Mouse (Mus musculus): ENCODE results near the gene Ttll3.

Ttll3 gene

DNA sequence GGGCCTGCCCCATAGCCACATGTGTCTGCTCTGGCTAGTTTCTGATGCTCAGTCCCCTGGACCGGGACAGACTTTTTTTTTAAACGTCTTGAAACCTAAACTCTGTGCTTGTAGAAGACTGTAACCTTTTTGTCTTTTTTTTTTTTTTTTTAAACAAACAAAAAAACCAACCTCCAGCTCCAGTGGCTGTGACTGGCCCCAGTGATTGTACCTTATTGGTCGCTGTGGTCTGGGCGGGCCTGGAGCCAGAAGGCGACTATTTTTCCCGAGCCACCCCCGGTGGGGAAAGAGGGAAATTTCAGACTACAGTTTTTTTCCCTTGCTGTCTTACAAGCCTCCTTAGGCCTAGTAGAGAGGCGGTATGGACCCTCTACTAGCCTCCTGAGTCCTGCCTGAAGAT lies at the start of gene Ttll3:
Ttll3 (plus strand) TSS at position 301 of the 400 bp plus-strand sequence.
- DNase-seq (ENCODE audit: low read depth in 1 of 2, low spot score in 2 of 2), result no peak

DNA sequence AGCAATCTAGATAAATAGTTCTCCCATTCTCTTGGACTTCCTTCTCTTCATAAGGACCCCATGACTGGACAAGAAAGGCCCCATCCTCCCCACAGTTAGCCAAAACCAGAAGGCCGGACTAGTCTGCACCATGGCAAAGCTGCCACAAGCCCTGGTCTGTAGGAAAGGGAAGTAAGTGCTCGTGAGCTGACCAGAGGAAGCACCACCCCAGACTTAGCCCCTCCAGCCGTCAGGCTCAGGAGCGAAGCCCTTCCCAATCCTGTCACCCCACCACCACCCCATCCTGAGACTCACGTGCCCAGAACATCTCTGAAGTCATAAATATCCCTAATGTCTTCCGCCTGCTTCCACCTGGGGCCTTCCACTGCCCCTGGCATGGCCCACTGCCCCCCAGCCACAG lies 47.5 kb upstream of the Ttll3 start:
- DNase-seq (ENCODE audit: low read depth in 1 of 2, low spot score in 2 of 2), result peak in 1 of 2 experiments; percentile 36

DNA sequence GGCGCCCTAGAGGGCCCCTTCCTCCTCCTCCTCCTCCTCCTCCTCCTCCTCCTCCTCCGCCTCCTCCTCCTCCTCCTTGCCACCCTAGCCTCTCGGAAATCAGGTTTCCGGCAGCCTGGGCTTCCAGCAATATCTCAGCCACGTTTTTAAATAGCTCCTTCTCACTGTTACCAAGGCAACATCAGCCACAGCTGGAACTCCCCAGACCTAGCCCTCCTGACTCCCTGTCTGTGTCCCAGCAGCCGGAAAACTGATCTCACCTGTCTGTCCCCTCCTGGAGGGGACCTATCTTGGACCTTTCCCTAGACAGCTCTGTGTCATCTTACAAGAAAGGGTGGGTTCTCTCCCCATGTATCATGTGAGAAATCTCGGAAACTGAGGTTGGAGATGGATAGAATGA lies 46.8 kb upstream of the Ttll3 start:
- DNase-seq (ENCODE audit: low read depth in 1 of 2, low spot score in 2 of 2), result no peak

DNA sequence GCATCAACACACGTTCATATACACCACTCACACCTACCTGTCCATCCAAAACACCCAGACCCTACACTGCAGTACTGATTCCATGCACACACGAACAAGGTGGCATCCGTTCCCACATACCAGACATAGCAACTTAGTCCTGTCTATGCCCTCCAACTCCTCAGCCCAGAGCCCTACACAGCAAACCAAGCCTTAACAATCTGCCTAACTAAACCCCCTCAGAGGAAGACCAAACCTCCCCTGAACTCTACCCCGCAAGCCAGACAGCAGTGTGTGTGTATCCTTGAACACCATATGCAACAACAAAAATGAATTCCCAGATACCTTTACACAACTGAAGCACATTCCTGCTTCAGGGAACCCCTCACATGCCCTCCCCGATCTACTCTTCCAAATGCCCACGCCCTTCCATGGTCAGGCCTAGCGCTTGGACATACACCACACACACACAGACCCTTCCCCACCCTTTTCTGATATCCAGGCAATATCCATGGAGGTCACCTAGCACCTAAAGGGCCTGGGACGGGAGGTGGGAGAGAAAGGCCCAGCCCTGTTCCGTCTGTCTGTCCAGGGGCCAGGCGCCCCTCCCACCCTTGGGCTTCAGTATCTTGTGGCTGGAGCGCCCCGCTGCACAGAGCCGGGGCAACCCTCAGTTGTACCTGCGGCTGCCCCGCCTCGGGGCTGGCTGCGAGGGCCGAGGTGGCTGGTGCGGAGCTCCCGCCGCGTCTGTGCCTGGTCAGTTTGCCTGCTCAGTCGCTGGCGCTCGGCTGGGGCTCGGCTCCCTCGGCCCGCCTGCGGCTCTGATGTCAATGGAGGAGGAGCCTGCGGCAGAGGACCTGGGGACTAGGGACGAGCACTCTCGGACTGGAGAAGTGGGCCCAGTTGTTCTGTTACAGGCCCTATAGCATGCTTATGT lies 45.6 kb upstream of the Ttll3 start, which contains the start of gene Camk1:
Camk1 (minus strand) TSS at position 808 of the 916 bp plus-strand sequence.
- DNase-seq (ENCODE audit: low read depth in 1 of 2, low spot score in 2 of 2), result peak in 1 of 2 experiments; percentile 54

DNA sequence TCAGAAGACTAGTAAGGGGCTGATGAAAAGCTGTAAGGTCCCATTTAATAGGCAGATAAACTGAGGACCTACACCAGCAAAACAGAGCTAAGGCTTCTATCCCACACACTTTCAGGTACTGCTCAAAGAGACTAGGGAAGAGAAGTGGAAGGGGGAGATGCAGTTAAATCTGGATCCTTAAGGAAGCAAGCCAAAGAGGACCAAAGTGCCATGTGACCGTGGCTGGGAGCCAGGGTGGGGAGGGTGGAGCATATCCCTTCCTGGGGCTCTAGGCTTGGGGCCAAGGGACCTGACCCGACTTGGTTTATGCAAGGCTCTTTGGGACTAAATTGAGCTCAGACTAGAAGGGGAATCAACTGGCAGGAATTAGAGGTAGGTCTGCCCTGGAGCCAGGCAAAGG lies 44.7 kb upstream of the Ttll3 start:
- DNase-seq (ENCODE audit: low read depth in 1 of 2, low spot score in 2 of 2), result no peak

DNA sequence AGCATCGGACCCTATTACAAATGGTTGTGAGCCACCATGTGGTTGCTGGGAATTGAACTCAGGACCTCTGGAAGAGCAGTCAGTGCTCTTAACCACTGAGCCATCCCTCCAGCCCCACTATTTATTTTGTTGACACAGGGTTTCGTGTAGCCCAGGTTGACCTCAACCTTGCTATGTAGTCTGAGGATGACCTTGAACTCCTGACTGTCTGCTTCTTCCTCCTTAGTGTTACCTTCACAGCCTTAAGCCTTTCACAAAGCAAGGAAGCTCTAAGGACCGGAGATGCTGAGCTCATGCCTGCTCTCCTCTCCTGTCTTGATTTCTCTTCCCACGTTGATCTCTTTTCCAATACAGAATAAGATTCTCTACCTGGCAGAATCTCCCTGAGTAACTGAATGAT lies 42.2 kb upstream of the Ttll3 start:
- DNase-seq (ENCODE audit: low read depth in 1 of 2, low spot score in 2 of 2), result no peak

DNA sequence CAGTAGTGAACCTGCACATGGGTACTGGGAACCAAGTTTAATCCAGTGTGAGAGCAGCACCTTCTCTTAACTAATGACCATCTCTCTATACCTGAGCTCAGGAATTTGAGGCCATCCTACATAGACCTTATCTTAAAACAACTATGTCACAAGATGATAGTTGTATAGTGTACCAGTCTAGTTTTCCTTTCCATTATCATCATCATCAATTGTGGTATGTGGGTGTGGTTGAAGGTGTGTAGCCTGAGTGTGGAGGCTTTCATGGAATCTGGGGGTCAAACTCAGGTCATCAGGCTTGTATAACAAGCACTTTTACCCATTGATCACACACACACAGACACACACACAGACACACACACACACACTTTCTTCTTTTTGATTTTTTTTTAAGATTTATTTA lies 38.5 kb upstream of the Ttll3 start:
- DNase-seq (ENCODE audit: low read depth in 1 of 2, low spot score in 2 of 2), result no peak

DNA sequence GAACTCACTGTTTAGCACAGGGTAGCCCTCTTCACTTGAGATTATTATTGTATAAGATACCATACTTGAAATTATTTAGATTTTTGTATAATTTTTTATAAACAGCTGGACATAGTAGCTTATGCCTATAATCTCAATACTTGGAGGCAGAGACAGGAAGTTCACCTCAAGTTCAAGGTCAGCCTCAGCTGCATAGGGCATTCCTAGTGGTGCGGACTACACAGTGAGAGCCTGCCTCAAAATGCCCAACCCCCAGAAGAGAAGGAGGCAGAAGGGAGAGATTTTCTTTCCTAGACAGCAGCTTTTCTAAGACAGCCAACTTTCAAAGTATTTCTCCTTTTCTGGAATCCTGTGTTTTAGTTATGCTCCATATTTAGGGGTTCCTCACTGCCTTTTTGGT lies 37.9 kb upstream of the Ttll3 start:
- DNase-seq (ENCODE audit: low read depth in 1 of 2, low spot score in 2 of 2), result no peak

DNA sequence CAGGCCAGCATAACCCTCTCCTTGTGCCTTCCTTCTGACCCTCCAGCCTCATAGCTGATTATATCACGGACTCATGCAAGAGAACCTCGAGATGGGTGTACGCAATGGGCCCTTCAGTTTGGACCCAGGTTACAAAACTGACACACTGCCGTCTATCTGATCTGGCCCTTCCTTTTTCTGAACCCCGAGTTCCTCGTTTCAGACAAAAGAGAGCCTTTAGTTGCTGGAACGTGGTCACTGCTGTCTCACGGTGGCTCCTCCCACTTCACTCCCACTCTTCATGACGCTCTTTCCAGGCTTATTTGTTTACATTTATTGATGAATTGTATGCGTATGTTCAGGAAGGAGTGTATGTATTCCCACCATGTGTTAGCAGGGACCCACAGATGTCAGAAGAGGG lies 37.4 kb upstream of the Ttll3 start:
- DNase-seq (ENCODE audit: low read depth in 1 of 2, low spot score in 2 of 2), result peak in 1 of 2 experiments; percentile 13

DNA sequence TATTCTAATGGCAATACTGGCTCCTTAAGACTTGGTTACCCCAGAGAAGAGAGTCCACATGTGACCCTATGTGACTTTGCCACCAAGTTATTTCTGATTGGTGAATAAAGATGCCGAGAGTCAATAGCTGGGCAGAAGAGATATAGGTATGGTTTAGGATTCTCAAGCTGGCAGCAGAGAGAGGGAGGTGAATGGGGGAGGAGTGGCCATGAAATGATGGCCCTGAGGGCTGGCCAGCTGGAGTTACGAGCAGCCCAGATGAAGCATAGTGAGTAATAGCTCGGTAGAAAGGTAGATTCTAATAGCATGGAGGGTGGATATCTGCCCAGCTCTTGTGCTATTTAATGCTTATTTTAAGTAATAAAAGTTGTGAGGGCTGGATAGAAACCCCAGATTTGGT lies 36.2 kb upstream of the Ttll3 start:
- DNase-seq (ENCODE audit: low read depth in 1 of 2, low spot score in 2 of 2), result no peak

DNA sequence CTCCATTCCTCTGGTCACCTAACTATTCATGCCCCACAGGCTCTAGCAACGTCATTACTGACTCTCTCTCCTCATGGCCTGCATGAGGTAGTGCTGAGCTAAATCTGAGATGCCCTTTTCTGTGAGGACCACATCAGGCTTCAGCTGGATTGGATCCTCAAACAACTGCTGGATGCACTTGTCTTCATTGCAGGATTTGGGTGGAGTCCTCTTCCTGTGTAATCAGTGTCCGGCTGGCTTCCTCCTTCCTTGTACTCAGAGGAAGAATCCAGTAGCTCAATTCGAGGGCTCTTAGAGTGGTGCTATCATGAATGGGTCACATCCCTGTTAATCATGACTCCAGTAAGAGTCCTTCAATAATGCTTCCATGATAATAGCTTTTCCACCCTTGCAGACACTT lies 35.4 kb upstream of the Ttll3 start:
- no peak for DNase-seq (ENCODE audit: low read depth in 1 of 2, low spot score in 2 of 2)

DNA sequence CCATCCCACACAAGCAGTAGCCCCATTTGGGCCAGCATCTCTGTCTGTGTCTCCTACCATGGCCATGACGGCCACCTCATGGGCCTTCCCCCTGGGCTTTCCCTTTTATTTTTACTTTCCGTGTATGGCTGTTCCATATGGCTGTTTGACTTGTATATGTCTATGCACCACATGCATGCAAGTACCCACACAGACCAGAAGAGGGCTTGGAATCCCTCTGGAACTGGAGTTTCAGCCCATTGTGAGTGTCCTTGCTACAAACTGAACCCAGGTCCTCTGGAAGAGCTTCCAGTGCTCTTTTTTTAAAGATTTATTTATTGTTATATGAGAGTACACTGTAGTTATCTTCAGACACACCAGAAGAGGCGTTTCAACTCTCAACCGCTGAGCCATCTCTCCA lies 27.6 kb upstream of the Ttll3 start:
- no peak for DNase-seq (ENCODE audit: low read depth in 1 of 2, low spot score in 2 of 2)

DNA sequence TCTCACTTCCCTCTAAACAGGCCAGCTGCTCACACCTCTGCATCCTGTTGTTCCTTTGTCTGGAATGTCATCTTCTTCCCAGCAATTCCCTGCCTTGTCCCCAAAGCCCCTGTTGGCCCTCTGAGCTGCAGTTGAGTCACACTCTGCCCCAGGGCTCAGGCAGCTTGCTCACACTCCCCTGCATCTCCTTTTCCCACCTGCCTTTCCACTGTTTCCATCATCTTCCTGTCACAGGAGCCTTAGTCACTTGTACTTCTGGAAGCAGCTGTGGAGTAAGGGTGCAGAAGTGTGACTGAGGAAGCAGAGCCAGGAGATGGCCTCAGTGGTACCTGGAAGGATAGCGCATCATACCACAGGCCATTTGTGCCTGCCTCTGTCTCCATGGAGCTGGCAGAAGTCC lies 26.8 kb upstream of the Ttll3 start:
- DNase-seq (ENCODE audit: low read depth in 1 of 2, low spot score in 2 of 2), result no peak

DNA sequence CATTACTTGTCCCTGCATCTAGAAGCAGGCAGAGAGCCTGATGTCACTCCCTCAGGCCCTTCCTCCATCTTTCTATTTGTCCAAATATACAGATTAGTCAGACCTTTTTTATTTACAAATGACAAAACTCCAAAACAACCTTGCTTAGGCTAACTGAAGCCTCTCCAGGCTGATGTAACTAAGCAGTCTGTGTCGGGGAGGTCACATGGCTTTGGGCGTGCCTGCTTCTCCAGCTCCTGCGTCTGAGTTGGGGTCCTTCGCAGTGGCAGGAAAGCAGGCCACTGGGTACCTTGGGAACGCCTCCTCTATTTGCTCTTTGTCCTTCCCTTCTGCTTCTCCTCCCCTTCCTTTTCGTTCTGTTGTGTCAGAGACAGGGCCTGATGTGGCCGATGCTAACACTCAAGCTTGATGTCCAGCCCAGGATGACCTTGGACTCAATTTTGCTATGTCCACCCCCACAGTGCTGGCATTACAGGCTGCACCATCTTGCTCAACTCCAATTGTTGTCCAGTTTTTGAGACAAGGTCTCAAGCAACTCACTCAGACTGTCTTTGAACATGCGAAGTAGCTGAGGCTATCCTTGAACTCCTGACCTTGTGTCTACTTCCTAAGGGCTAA lies 24.4 kb upstream of the Ttll3 start:
- no peak for DNase-seq (ENCODE audit: low read depth in 1 of 2, low spot score in 2 of 2)

DNA sequence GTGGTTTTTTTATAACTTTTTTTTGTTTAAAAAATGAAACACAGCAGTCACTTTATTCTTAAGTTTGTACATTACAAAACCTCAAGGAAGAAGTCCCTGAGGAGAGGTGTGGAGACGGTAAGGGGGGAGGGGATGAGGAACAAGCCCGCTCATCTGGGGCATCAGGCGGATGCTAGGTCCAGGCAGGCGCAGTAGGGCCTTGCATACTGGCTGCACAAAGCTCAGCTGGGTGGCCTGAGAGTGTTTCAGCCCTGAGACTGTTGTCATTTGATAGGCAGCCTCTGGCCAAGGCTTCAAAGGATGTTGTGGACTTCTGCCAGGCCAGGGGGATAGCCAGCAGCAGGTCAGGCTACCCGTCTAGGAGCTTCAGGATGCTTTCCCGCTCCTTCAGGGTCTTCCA lies 22.4 kb upstream of the Ttll3 start:
- no peak for DNase-seq (ENCODE audit: low read depth in 1 of 2, low spot score in 2 of 2)

DNA sequence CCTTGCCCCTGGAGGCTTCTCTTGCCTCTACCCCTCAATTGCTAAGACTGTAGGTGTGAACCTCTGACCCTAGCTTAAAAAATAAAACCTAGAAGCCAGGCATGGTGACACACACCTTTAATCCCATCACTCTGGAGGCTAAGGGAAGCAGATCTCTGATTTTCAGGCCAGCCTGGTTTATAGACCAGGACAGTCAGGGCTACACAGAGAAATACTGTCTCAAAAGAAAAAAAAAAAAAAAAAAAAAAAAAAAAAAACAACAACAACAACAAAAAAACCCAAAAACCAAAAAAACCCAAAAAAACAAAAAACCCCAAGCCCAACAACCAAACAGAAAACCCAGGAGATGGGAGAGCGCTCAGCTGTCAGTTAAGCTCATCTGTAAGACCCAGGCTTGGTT lies 21.5 kb upstream of the Ttll3 start:
- DNase-seq (ENCODE audit: low read depth in 1 of 2, low spot score in 2 of 2), result no peak

DNA sequence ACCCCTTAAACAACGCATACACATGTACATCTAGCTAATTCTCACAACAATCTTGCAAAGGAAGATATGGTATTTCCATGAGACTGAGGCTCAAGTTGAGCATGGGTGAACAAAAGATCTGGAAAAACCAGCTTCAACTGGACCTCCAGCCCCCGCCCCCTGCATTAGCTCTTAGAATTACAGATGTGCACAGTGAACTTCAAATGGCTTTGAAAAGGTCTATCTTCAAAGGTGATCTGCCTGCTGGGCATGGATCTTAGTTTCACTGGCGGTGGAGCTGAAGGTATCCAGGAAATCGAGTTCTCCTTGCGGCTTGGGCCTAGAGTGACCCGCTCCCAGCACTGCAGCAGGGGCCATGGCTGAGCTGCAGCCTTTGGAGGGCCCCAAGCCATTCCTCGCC lies 20.9 kb upstream of the Ttll3 start:
- no peak for DNase-seq (ENCODE audit: low read depth in 1 of 2, low spot score in 2 of 2)

DNA sequence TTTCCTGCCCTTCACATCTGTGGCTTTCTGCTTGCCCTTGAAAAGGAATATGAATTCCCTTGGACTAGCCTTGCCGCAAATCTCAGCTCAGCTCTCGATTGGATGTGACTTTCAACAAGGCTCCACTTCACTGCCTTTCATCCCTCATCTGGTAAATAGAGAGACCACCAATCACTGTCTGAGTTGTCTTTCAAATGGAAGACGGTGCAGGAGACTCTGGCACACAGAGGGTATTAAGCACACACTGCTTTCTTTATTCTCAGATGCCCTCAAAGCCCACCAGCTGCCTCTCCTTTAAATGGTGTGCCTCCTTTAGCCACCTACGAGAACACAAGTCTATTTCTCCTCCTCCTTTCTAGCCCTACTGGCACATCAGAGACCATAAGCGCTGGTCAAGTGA lies 20.5 kb upstream of the Ttll3 start:
- DNase-seq (ENCODE audit: low read depth in 1 of 2, low spot score in 2 of 2), result no peak

DNA sequence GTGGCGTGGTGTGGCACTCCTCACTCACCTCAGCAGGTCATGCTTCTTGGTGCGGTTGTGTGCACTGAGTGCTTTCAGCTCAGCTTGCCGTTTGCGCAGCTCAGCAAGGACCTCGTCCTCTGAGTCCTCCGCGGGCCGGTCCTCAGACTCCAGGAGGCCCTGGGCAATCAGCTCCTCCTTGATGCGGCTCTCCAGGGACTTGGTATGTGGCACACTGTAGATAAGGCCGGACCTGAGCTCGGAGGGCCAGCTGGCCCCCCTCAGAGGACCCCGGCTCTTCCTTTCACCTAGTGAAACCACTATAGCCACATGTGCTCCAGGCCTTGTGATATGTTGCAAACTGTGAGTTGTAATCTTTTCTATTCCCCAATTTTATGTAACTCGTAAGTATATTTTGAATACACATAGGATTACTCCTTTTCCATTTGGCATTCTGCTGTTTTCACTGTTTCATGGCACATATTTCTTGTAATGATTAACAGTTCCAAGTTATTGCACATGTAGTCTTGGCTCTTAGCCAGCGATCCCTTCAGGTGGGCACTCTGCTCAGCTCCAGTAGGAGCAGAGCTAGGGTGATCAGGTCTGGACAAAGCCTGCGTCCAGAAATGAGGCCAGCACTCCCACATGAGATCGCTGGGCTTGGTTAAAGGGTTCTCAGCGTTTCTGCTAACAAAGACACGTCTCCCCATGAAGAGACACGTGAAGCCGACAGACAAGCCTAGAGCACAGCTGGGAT lies 18.7 kb upstream of the Ttll3 start:
- DNase-seq (ENCODE audit: low read depth in 1 of 2, low spot score in 2 of 2), result no peak

DNA sequence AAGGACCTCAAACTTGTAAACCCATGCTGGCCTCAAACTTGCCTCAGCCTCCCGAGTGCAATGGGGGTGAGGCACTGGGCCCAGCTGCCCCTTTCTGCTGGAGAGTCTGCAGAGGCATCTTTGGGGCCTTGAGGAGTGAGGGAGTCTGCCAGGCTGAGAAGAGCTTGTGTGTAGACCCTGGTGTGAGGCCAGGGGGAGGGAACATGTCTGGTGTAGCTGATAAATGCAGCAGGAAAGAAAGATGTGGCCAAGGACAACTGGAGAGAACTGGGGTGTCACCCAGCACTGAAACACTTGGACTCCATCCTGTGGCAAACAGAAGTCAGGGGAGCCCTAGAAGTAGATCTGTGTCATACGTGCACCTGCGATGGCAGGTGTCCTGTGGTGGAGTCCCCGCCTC lies 15.6 kb upstream of the Ttll3 start:
- DNase-seq (ENCODE audit: low read depth in 1 of 2, low spot score in 2 of 2), result no peak

DNA sequence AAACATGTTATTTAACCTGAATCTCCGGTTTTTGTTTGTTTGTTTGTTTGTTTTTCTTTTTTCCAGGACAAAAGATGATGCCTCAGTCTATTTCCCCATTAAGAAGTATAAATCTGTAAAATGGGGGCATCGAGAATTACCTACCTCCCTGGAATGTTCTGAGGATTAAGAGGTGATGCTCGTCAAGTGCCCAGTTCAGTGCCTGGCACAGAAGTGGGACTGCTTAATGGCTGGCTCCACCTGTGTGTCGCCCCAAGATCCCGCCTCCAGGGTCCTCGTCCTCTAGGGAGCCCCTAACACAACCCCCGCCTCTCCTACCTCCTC lies 11.9 kb upstream of the Ttll3 start:
- DNase-seq (ENCODE audit: low read depth in 1 of 2, low spot score in 2 of 2), result no peak

Measured in monocyte, adult 2 months (primary cell).